Mouse (Mus musculus): ENCODE data around the gene Twf1. TPM values are rescaled to one million over a fixed set of nuclear protein-coding genes. Genes with fewer than 3 reads are reported as not detected.

Gene Twf1
- polyA plus RNA-seq, 1 experiment from 2014 or later, result 112 TPM

DNA sequence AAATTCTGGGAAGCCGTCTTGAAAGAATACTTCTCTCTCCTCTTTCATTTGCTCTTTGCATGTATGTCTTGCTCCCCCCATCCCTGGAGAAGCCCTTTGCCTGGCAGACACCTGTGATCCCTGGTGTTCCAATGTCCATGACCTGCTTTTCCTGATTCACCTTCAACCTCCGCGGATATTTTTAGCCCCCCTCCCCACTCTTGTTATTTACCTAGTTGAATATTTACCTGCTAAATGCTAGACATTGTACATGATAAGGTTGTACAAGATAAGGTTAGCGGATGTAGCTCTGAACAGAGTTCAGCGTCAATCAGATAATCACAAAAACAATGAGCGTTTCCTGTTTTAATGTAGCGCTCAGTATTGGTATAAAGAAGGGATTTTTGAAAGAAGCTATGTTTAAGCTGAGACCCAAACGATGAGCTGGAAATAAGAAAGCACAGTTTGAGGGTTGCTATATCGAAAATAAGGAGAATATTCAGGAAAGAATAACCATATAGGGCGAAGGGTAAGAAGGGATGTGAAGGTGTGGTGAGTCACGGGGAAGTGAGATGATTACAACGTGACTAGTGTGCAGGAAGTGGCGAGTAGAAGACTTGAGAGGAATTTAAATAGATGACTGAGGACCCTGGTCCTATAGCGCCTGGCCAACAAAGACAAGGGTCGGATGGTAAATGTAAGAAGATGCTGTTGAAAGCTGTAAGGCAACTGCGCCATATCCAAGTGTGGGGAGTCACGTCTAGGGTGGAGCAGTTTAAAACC, 30.6 kb downstream of the Twf1 start:
- DNase-seq (ENCODE audit: low spot score, missing footprints), result no peak
- Histone ChIP-seq H3K9me3 (ENCODE audit: control insufficient read depth, low read length) (no peaks in the 10 kb centered on the region), H3K4me2 (no peak overlapping the region), H3K36me3 (ENCODE audit: control insufficient read depth, insufficient read depth, low read length) (no peaks in the 10 kb centered on the region), H3K9ac (ENCODE audit: low read length) (no peak overlapping the region), H3K4me3 (ENCODE audit: low read depth, low read length) (no peak overlapping the region), H3K27me3 (ENCODE audit: control insufficient read depth, insufficient read depth, low read length) (no peaks in the 10 kb centered on the region), H3K4me1 (ENCODE audit: control insufficient read depth, insufficient read depth, low read length) (no peaks in the 10 kb centered on the region), H3K27ac (ENCODE audit: low read depth, low read length) (no peak overlapping the region)
- no peak for ATAC-seq (ENCODE audit: low FRiP score)
- 88% methylated on average over 17 of the region's 17 CpGs for WGBS

DNA sequence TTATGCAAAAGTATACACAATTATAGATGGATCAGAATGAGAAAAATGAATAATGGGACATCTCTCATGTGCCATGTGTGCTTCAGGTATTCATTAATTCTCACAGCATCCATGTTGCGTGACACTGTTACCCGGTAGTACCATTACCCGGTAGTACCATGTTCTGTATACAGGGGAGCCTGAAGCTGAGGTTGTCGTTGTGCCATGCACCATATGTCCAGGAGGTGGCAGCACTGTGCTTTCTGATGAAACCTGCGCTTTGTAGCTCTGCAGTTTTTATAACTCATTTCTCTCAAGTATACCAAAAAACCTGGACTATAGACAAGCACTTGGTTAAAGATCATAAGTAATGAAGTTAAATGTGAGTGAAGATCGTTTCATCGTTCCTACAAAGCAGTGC, 32.2 kb downstream of the Twf1 start:
- no peak overlapping the region for H3K4me3 ChIP-seq (ENCODE audit: low read depth, low read length)
- peak; percentile 81 for ATAC-seq (ENCODE audit: low FRiP score)
- WGBS, result 26% methylated on average over 7 of the region's 7 CpGs
- no peak overlapping the region for H3K27ac ChIP-seq (ENCODE audit: low read depth, low read length)
- H3K4me2 ChIP-seq, result no peak overlapping the region
- no peaks in the 10 kb centered on the region for H3K4me1 ChIP-seq (ENCODE audit: control insufficient read depth, insufficient read depth, low read length)
- no peak overlapping the region for H3K9ac ChIP-seq (ENCODE audit: low read length)
- H3K9me3 ChIP-seq (ENCODE audit: control insufficient read depth, low read length), result no peaks in the 10 kb centered on the region
- H3K36me3 ChIP-seq (ENCODE audit: control insufficient read depth, insufficient read depth, low read length), result no peaks in the 10 kb centered on the region
- no peaks in the 10 kb centered on the region for H3K27me3 ChIP-seq (ENCODE audit: control insufficient read depth, insufficient read depth, low read length)
- DNase-seq (ENCODE audit: low spot score, missing footprints), result peak; percentile 99

DNA sequence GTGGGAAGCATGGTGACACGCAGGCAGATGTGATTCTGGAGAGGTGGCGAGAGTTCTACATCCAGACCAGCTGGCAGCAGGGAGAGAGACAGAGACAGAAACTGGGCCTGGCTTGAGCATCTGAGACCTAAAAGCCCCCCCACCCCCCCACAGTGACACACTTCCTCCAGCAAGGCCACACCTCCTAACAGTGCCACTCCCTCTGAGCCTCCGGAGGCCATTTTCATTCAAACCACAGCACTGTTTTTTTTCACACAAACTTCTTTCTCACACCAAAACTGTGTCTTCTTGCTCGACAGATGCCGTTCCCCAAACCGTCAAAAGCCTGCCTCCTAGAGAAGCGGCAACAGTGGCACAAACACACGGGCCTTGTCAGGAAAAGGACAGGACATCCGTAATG, 36.2 kb downstream of the Twf1 start:
- Histone ChIP-seq H3K27me3 (ENCODE audit: control insufficient read depth, insufficient read depth, low read length) (no peaks in the 10 kb centered on the region), H3K27ac (ENCODE audit: low read depth, low read length) (no peak overlapping the region), H3K36me3 (ENCODE audit: control insufficient read depth, insufficient read depth, low read length) (no peaks in the 10 kb centered on the region), H3K9ac (ENCODE audit: low read length) (no peak overlapping the region), H3K4me2 (no peak overlapping the region), H3K4me3 (ENCODE audit: low read depth, low read length) (no peak overlapping the region), H3K4me1 (ENCODE audit: control insufficient read depth, insufficient read depth, low read length) (no peaks in the 10 kb centered on the region), H3K9me3 (ENCODE audit: control insufficient read depth, low read length) (no peaks in the 10 kb centered on the region)
- WGBS, result 94% methylated on average over 9 of the region's 9 CpGs
- DNase-seq (ENCODE audit: low spot score, missing footprints), result no peak
- no peak for ATAC-seq (ENCODE audit: low FRiP score)

DNA sequence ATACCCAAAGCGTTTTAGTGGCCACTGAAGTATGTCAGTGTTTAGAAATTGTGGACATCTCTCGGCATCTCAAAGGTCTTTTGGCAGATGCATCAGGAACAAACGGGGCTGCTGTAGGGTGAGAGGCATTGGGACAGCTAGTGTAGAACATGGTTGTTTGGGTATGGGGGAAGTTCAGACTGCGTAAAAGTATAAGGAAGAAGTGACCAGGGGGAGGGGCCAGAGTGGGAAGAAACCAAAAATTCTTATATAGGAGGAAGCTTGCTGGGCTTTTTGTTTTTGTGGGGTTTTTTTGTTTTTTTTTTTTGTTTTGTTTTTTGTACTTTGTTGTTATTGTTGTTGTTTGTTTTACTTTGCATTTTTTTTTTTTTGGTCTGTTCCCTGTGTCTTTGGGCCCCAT, 44.8 kb downstream of the Twf1 start:
- Histone ChIP-seq H3K27me3 (ENCODE audit: control insufficient read depth, insufficient read depth, low read length) (no peaks in the 10 kb centered on the region), H3K36me3 (ENCODE audit: control insufficient read depth, insufficient read depth, low read length) (no peaks in the 10 kb centered on the region), H3K27ac (ENCODE audit: low read depth, low read length) (no peak overlapping the region), H3K4me2 (no peak overlapping the region), H3K9ac (ENCODE audit: low read length) (no peak overlapping the region), H3K4me3 (ENCODE audit: low read depth, low read length) (no peak overlapping the region), H3K9me3 (ENCODE audit: control insufficient read depth, low read length) (no peaks in the 10 kb centered on the region), H3K4me1 (ENCODE audit: control insufficient read depth, insufficient read depth, low read length) (no peaks in the 10 kb centered on the region)
- 80% methylated on average over 4 of the region's 4 CpGs for WGBS
- DNase-seq (ENCODE audit: low spot score, missing footprints), result no peak
- ATAC-seq (ENCODE audit: low FRiP score), result no peak

DNA sequence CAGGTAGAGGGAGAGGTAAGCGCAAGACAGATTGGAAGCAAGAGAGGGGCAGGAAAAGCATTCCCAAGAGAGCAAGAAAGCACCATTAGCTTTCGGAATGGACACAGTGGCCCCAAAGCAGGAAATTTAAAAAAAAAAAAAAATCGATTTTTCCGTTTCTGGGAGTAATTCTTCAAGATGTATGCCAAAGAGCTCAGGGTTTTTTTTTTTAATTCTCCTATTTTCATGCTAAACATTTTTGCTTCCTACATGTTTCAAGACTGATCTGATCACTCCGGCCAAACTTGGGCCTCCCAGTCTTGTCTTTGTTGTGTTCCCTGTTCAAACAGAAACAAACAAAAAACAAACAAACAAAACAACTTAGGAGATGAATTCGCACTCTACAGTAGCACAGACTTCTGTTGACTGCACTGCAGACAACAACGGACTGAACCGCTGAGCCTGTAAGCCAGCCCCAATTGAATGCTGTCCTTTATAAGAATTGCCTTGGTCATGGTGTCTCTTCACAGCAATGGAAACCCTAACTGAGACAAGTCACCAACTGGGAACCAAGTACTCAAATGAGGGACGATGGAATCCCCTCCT, 45.5 kb downstream of the Twf1 start:
- Histone ChIP-seq H3K9me3 (ENCODE audit: control insufficient read depth, low read length) (no peaks in the 10 kb centered on the region), H3K4me1 (ENCODE audit: control insufficient read depth, insufficient read depth, low read length) (no peaks in the 10 kb centered on the region), H3K27me3 (ENCODE audit: control insufficient read depth, insufficient read depth, low read length) (no peaks in the 10 kb centered on the region), H3K4me3 (ENCODE audit: low read depth, low read length) (peak overlapping the region; percentile 64), H3K27ac (ENCODE audit: low read depth, low read length) (no peak overlapping the region), H3K36me3 (ENCODE audit: control insufficient read depth, insufficient read depth, low read length) (no peaks in the 10 kb centered on the region), H3K9ac (ENCODE audit: low read length) (peak overlapping the region; percentile 68), H3K4me2 (peak overlapping the region; percentile 58)
- no peak for DNase-seq (ENCODE audit: low spot score, missing footprints)
- ATAC-seq (ENCODE audit: low FRiP score), result no peak
- WGBS, result 43% methylated on average over 9 of the region's 9 CpGs

DNA sequence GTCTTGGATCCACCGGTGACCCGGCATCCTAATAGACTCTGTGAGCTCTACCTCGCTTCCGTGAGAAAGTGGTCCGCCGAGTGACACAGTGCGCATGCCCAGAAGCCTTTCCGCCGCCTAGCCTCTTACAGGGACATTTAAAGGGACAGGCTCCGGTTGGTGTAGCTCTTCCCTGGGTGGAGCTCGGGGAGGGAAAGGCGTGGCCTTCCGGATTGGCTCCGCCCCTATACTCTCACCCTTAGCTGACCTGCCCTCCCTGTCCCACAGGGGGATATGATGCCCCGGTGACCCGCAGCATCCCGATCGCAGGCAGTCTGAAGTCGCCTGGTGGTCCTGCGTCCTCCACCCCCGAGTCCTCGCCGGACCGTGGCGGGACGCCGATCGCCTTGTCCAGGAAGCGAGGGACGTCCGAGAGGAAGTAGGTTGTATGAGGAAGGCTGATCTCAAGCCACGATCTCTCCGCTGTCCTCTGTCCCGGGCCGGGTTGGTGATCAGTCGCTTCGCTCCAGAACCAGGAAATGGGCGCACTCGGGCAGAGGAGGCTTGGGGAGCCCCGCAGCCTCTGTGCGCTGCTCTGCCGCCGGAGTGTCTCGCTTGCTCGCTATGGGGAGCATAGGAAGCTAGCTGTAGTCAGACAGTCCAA, 46.2 kb downstream of the Twf1 start, which contains the start of the genes Pus7l and Irak4:
Gene Pus7l, minus strand, starts transcription at position 139 of the 643 bp plus-strand sequence.
Gene Irak4, plus strand, starts transcription at position 235 of the 643 bp plus-strand sequence.
- DNase-seq (ENCODE audit: low spot score, missing footprints), result peak; percentile 99
- no peaks in the 10 kb centered on the region for H3K9me3 ChIP-seq (ENCODE audit: control insufficient read depth, low read length)
- ATAC-seq (ENCODE audit: low FRiP score), result peak; percentile 99
- no peaks in the 10 kb centered on the region for H3K36me3 ChIP-seq (ENCODE audit: control insufficient read depth, insufficient read depth, low read length)
- no peak within 1 kb of the TSS for H3K27ac ChIP-seq (ENCODE audit: low read depth, low read length)
- H3K4me1 ChIP-seq (ENCODE audit: control insufficient read depth, insufficient read depth, low read length), result no peaks in the 10 kb centered on the region
- peak within 1 kb of the TSS; percentile 64 for H3K4me3 ChIP-seq (ENCODE audit: low read depth, low read length)
- peak within 1 kb of the TSS; percentile 58 for H3K4me2 ChIP-seq
- H3K9ac ChIP-seq (ENCODE audit: low read length), result peak within 1 kb of the TSS; percentile 68
- WGBS, result under 1% methylated on average over 45 of the region's 45 CpGs
- H3K27me3 ChIP-seq (ENCODE audit: control insufficient read depth, insufficient read depth, low read length), result no peaks in the 10 kb centered on the region

DNA sequence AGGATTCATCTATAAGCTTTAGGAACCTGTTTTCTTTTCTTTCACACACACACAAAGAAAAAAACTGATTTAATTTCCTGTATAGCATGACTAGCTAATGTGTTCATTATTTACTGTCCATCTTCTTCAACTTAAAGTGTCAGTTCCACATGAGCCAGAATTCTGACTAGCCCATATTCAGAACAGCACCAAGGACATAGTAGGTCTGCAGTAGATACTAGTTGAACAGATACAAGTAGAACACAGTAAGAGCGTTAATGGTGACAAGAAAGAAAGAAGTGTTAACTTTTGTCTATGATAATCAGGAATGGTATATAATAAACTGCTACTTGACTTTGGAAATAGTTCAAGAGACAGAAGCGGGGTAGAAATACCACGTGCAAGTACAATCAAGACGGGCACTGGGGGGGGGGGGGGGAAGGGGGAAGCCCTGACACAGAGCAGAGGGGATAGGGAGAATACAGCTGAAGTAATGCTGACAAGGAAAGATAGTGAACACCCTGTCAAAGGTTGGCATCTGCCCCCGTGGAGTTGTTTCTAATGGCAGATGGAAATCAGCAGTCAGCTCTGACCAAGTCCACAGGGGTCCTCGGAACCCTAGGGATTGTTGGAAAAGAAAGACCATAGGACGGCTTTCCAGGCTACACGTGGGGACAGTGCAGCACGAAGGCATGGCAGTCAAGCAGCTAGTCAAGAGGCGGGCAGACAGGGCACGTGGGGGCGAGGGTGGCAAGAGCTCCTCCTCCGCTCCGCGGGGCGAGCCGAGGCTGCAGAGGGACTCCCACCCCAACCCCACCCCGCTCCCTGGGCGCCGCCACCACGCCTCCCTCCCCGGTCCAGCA, 46.9 kb downstream of the Twf1 start:
- Histone ChIP-seq H3K9ac (ENCODE audit: low read length) (peak overlapping the region; percentile 68), H3K4me1 (ENCODE audit: control insufficient read depth, insufficient read depth, low read length) (no peaks in the 10 kb centered on the region), H3K36me3 (ENCODE audit: control insufficient read depth, insufficient read depth, low read length) (no peaks in the 10 kb centered on the region), H3K9me3 (ENCODE audit: control insufficient read depth, low read length) (no peaks in the 10 kb centered on the region), H3K4me3 (ENCODE audit: low read depth, low read length) (peak overlapping the region; percentile 64), H3K4me2 (peak overlapping the region; percentile 58), H3K27me3 (ENCODE audit: control insufficient read depth, insufficient read depth, low read length) (no peaks in the 10 kb centered on the region), H3K27ac (ENCODE audit: low read depth, low read length) (no peak overlapping the region)
- 15% methylated on average over 22 of the region's 22 CpGs for WGBS
- ATAC-seq (ENCODE audit: low FRiP score), result peak; percentile 87
- DNase-seq (ENCODE audit: low spot score, missing footprints), result no peak

DNA sequence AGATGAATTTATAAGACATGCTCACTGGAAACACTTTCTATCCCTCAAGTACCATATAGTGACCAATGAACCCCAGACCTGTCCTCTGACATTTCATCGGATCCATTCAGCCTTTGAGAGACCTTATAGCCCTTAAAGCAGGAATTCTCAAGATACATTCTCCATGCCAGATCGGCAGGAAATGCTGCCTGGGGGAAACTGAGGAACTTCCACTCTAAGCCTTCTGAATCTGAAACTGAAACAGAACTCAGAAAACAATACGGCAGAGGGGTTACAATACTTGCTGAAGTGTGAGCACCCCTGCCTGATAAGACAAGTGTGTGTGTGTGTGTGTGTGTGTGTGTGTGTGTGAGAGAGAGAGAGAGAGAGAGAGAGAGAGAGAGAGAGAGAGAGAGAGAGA, 50.4 kb downstream of the Twf1 start:
- no peak overlapping the region for H3K4me2 ChIP-seq
- no peaks in the 10 kb centered on the region for H3K36me3 ChIP-seq (ENCODE audit: control insufficient read depth, insufficient read depth, low read length)
- WGBS, result 87% methylated on average over 3 of the region's 3 CpGs
- no peak overlapping the region for H3K27ac ChIP-seq (ENCODE audit: low read depth, low read length)
- H3K27me3 ChIP-seq (ENCODE audit: control insufficient read depth, insufficient read depth, low read length), result no peaks in the 10 kb centered on the region
- no peak overlapping the region for H3K4me3 ChIP-seq (ENCODE audit: low read depth, low read length)
- ATAC-seq (ENCODE audit: low FRiP score), result no peak
- DNase-seq (ENCODE audit: low spot score, missing footprints), result no peak
- no peak overlapping the region for H3K9ac ChIP-seq (ENCODE audit: low read length)
- no peaks in the 10 kb centered on the region for H3K4me1 ChIP-seq (ENCODE audit: control insufficient read depth, insufficient read depth, low read length)
- no peaks in the 10 kb centered on the region for H3K9me3 ChIP-seq (ENCODE audit: control insufficient read depth, low read length)
